Mouse (Mus musculus) heart, adult 2 months (tissue): ENCODE measurements around the gene Rad52.

Experiments used
- CTCF ChIP-seq: fragments of 200-600 bp; IDR thresholded peaks from 2 replicates; pipeline ENCODE4 v1.8.1; 2022; ENCODE audit warnings: antibody characterized with exemption, mild to moderate bottlenecking, moderate library complexity
- POLR2A ChIP-seq: fragments of 200-500 bp; IDR thresholded peaks from 2 replicates; pipeline ENCODE4 v1.6.1; 2011; ENCODE audit warnings: mild to moderate bottlenecking, low read depth, low read length, control low read depth; ENCODE audit not compliant: insufficient read depth

DNA sequence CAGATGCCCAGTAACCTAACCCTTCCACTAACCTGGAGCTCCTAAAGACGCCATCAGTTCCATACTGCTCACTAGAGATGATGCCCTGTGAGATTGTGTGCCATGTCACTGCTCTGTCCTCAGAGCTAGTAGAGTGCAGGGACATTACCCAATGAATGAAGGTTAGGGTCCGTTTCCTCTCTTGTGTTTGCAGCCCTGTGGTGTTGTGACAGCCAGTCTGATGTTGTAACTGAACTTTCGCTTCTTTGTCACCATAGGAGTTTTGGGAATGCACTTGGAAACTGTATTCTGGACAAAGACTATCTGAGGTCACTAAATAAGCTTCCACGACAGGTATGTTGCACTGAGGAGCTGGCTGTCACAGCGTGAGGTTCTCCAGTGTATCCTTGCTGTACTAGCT lies 13.2 kb downstream of the Rad52 start:
- TF ChIP-seq CTCF (no peak), POLR2A (no peak)
